Mouse (Mus musculus): Measurements from ENCODE around the gene Mynn. TPM values are rescaled to one million over a fixed set of nuclear protein-coding genes. Genes with fewer than 3 reads are reported as not detected.

Mynn gene
- polyA plus RNA-seq, 1 experiment from 2014 or later = 37.5 TPM

- Histone ChIP-seq H3K4me2 (replicated peaks) (peak within 1 kb of the TSS; percentile 90), H3K36me3 (peaks cover 8% of the 10 kb centered on the region), H3K27me3 (no peaks in the 10 kb centered on the region), H3K9ac (peak within 1 kb of the TSS; percentile 53), H3K9me3 (no peaks in the 10 kb centered on the region), H3K4me1 (peaks cover 13% of the 10 kb centered on the region), H3K4me3 (peak within 1 kb of the TSS; percentile 45), H3K27ac (peak within 1 kb of the TSS; percentile 61)
- WGBS = 1% methylated on average over 31 of the region's 32 CpGs
- no peak for ATAC-seq (ENCODE audit: insufficient number of reproducible peaks, insufficient read depth, low FRiP score, low TSS enrichment)
Measured at GRCm38 (mm10) chr3:30599711-30600545, 1.9 kb upstream of the Mynn start, which contains the start of gene Actrt3. TSS of gene Actrt3 (minus strand) at chr3:30599939.

- peaks cover 8% of the 10 kb centered on the region for H3K36me3 ChIP-seq
- H3K9me3 ChIP-seq = no peaks in the 10 kb centered on the region
- H3K4me1 ChIP-seq = peaks cover 13% of the 10 kb centered on the region
- H3K27ac ChIP-seq = peak overlapping the region; percentile 61
- under 1% methylated on average over 14 of the region's 14 CpGs for WGBS
- no peak for ATAC-seq (ENCODE audit: insufficient number of reproducible peaks, insufficient read depth, low FRiP score, low TSS enrichment)
- H3K27me3 ChIP-seq = no peaks in the 10 kb centered on the region
- H3K9ac ChIP-seq = peak overlapping the region; percentile 19
- H3K4me3 ChIP-seq = peak overlapping the region; percentile 45
- H3K4me2 ChIP-seq (replicated peaks) = peak overlapping the region; percentile 90
Measured at GRCm38 (mm10) chr3:30600717-30601116, 1.1 kb upstream of the Mynn start.

- no peak overlapping the region for H3K9ac ChIP-seq
- no peaks in the 10 kb centered on the region for H3K9me3 ChIP-seq
- H3K4me2 ChIP-seq (replicated peaks) = peak overlapping the region; percentile 90
- WGBS = under 1% methylated on average over 17 of the region's 17 CpGs
- H3K4me3 ChIP-seq = peak overlapping the region; percentile 45
- H3K4me1 ChIP-seq = peaks cover 13% of the 10 kb centered on the region
- no peak for ATAC-seq (ENCODE audit: insufficient number of reproducible peaks, insufficient read depth, low FRiP score, low TSS enrichment)
- H3K27ac ChIP-seq = no peak overlapping the region
- H3K27me3 ChIP-seq = no peaks in the 10 kb centered on the region
- H3K36me3 ChIP-seq = peaks cover 10% of the 10 kb centered on the region
Measured at GRCm38 (mm10) chr3:30601175-30601574, 690 bp upstream of the Mynn start.

- H3K36me3 ChIP-seq = peaks cover 14% of the 10 kb centered on the region
- H3K27ac ChIP-seq = peak overlapping the region; percentile 95
- no peak for ATAC-seq (ENCODE audit: insufficient number of reproducible peaks, insufficient read depth, low FRiP score, low TSS enrichment)
- under 1% methylated on average over 13 of the region's 13 CpGs for WGBS
- peaks cover 13% of the 10 kb centered on the region for H3K4me1 ChIP-seq
- no peaks in the 10 kb centered on the region for H3K9me3 ChIP-seq
- H3K27me3 ChIP-seq = no peaks in the 10 kb centered on the region
- H3K4me2 ChIP-seq (replicated peaks) = peak overlapping the region; percentile 90
- H3K9ac ChIP-seq = peak overlapping the region; percentile 84; the same call in 1 of the 2 replicates
- H3K4me3 ChIP-seq = peak overlapping the region; percentile 86
Measured at GRCm38 (mm10) chr3:30601610-30602064, 228 bp upstream of the Mynn start.

- WGBS = under 1% methylated on average over 27 of the region's 27 CpGs
- ATAC-seq (ENCODE audit: insufficient number of reproducible peaks, insufficient read depth, low FRiP score, low TSS enrichment) = peak; percentile 45
- H3K4me1 ChIP-seq = peaks cover 13% of the 10 kb centered on the region
Measured at GRCm38 (mm10) chr3:30602740-30603098, 854 bp downstream of the Mynn start.

GRCm38 (mm10) chr3:30603256-30603655, 1.4 kb downstream of the Mynn start:
- WGBS = 40% methylated on average over 10 of the region's 10 CpGs
- no peaks in the 10 kb centered on the region for H3K9me3 ChIP-seq
- H3K27ac ChIP-seq = 0 out of 2 replicates have a peak overlapping the region, but pooled peaks have one; percentile 95
- ATAC-seq (ENCODE audit: insufficient number of reproducible peaks, insufficient read depth, low FRiP score, low TSS enrichment) = no peak
- H3K4me3 ChIP-seq = peak overlapping the region; percentile 86
- H3K36me3 ChIP-seq = peaks cover 25% of the 10 kb centered on the region
- no peaks in the 10 kb centered on the region for H3K27me3 ChIP-seq
- peak overlapping the region; percentile 84 for H3K9ac ChIP-seq
- H3K4me1 ChIP-seq = peaks cover 13% of the 10 kb centered on the region
- peak overlapping the region; percentile 90 for H3K4me2 ChIP-seq (replicated peaks)

More at GRCm38 (mm10) chr3:30602740-30603098, 854 bp downstream of the Mynn start:
- Histone ChIP-seq H3K4me3 (peak overlapping the region; percentile 86), H3K9me3 (no peaks in the 10 kb centered on the region), H3K9ac (peak overlapping the region; percentile 84), H3K27me3 (no peaks in the 10 kb centered on the region), H3K27ac (peak overlapping the region; percentile 95), H3K4me2 (replicated peaks) (peak overlapping the region; percentile 90), H3K36me3 (peaks cover 21% of the 10 kb centered on the region)

GRCm38 (mm10) chr3:30608999-30609398, 7.1 kb downstream of the Mynn start:
- WGBS = 87% methylated on average over 3 of the region's 3 CpGs
- H3K27ac ChIP-seq = no peak overlapping the region
- ATAC-seq (ENCODE audit: insufficient number of reproducible peaks, insufficient read depth, low FRiP score, low TSS enrichment) = no peak
- no peak overlapping the region for H3K4me2 ChIP-seq (replicated peaks)
- H3K4me3 ChIP-seq = no peak overlapping the region
- no peaks in the 10 kb centered on the region for H3K27me3 ChIP-seq
- no peak overlapping the region for H3K9ac ChIP-seq
- no peaks in the 10 kb centered on the region for H3K4me1 ChIP-seq
- no peaks in the 10 kb centered on the region for H3K9me3 ChIP-seq
- H3K36me3 ChIP-seq = peaks cover 62% of the 10 kb centered on the region

- H3K27ac ChIP-seq = no peak overlapping the region
- ATAC-seq (ENCODE audit: insufficient number of reproducible peaks, insufficient read depth, low FRiP score, low TSS enrichment) = no peak
- peaks cover 69% of the 10 kb centered on the region for H3K36me3 ChIP-seq
- no peak overlapping the region for H3K9ac ChIP-seq
- H3K4me1 ChIP-seq = no peaks in the 10 kb centered on the region
- H3K4me3 ChIP-seq = no peak overlapping the region
- no peak overlapping the region for H3K4me2 ChIP-seq (replicated peaks)
- 95% methylated on average over 4 of the region's 4 CpGs for WGBS
- no peaks in the 10 kb centered on the region for H3K27me3 ChIP-seq
- no peaks in the 10 kb centered on the region for H3K9me3 ChIP-seq
Measured at GRCm38 (mm10) chr3:30610930-30611329, 9.1 kb downstream of the Mynn start.

- no peak overlapping the region for H3K4me2 ChIP-seq (replicated peaks)
- WGBS = 70% methylated on average over 8 of the region's 8 CpGs
- H3K4me3 ChIP-seq = no peak overlapping the region
- H3K27me3 ChIP-seq = no peaks in the 10 kb centered on the region
- peaks cover 24% of the 10 kb centered on the region for H3K36me3 ChIP-seq
- no peak for ATAC-seq (ENCODE audit: insufficient number of reproducible peaks, insufficient read depth, low FRiP score, low TSS enrichment)
- no peaks in the 10 kb centered on the region for H3K9me3 ChIP-seq
- no peak overlapping the region for H3K27ac ChIP-seq
- no peak overlapping the region for H3K9ac ChIP-seq
- no peaks in the 10 kb centered on the region for H3K4me1 ChIP-seq
Measured at GRCm38 (mm10) chr3:30620132-30620531, 18.3 kb downstream of the Mynn start.

- no peak overlapping the region for H3K4me3 ChIP-seq
- no peak for ATAC-seq (ENCODE audit: insufficient number of reproducible peaks, insufficient read depth, low FRiP score, low TSS enrichment)
- no peak overlapping the region for H3K4me2 ChIP-seq (replicated peaks)
- no peaks in the 10 kb centered on the region for H3K27me3 ChIP-seq
- no peaks in the 10 kb centered on the region for H3K36me3 ChIP-seq
- no peaks in the 10 kb centered on the region for H3K4me1 ChIP-seq
- H3K9ac ChIP-seq = no peak overlapping the region
- no peak overlapping the region for H3K27ac ChIP-seq
- no peaks in the 10 kb centered on the region for H3K9me3 ChIP-seq
- 55% methylated on average over 3 of the region's 3 CpGs for WGBS
Measured at GRCm38 (mm10) chr3:30633681-30634080, 31.8 kb downstream of the Mynn start.

- Histone ChIP-seq H3K36me3 (no peaks in the 10 kb centered on the region), H3K9ac (no peak overlapping the region), H3K4me1 (no peaks in the 10 kb centered on the region), H3K27me3 (no peaks in the 10 kb centered on the region), H3K9me3 (no peaks in the 10 kb centered on the region), H3K4me3 (no peak overlapping the region), H3K27ac (no peak overlapping the region), H3K4me2 (replicated peaks) (no peak overlapping the region)
- ATAC-seq (ENCODE audit: insufficient number of reproducible peaks, insufficient read depth, low FRiP score, low TSS enrichment) = no peak
- WGBS = 80% methylated on average over 4 of the region's 4 CpGs
Measured at GRCm38 (mm10) chr3:30635629-30636028, 33.8 kb downstream of the Mynn start.

GRCm38 (mm10) chr3:30644207-30644606, 42.3 kb downstream of the Mynn start, which contains the start of gene Lrriq4:
TSS of gene Lrriq4 (plus strand) at chr3:30644507.
- Histone ChIP-seq H3K27me3 (peaks cover 10% of the 10 kb centered on the region; the same call in 1 of the 2 replicates), H3K4me3 (no peak within 1 kb of the TSS), H3K27ac (no peak within 1 kb of the TSS), H3K36me3 (no peaks in the 10 kb centered on the region), H3K9ac (no peak within 1 kb of the TSS), H3K4me2 (replicated peaks) (no peak within 1 kb of the TSS), H3K9me3 (no peaks in the 10 kb centered on the region), H3K4me1 (peaks cover 3% of the 10 kb centered on the region; the same call in 1 of the 2 replicates)
- no peak for ATAC-seq (ENCODE audit: insufficient number of reproducible peaks, insufficient read depth, low FRiP score, low TSS enrichment)
- WGBS = 68% methylated on average over 2 of the region's 2 CpGs

All from embryonic facial prominence, embryonic 12.5 days (tissue).